Mouse (Mus musculus): ENCODE results near the gene Stub1.

DNA sequence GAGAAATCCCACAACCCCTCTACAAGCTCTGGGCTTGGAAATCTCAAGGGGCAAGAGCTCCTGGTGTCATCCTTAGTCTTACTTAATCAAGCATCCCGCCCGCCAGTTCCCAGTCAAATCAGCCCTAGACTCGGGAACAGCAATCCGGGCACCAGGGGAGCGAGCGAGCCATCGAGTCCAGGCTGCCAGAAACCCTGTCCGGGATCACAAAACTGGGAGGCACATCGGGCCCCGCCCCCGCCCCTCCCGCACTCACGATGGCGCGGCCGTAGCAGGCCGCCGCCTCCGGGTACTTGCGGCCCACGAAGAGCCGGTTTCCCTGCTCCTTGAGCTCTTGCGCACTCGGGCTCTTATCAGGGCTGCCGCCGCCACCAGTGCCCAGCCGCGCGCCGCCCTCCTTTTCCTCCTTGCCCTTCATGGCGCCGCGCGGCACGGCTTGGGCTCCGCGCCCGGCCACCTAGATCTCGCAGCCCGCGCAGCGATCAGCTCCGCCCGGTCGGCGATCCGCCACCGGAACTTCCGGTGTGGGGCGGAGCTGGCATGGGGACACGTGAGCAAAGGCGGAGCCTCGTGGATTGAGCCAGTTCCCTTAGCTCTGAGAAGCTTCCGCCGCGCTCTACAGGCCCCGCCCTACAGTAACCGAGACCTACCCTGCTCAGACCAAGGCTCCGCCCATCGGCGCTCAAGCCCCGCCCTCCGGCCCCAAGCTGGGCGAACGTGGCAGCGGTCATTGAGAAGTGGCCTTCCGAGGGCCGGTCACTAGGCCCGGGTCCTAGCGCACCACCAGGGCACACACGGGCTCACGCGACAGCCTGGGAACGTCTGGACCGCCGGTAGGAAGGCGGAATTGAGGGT lies 541 bp downstream of the Stub1 start:
- TF ChIP-seq CTCF (IDR thresholded peaks at IDR 0.05; ENCODE audit: borderline replicate concordance, insufficient read depth, low read depth, low read length), result no peak
- peak; percentile 70 for TF ChIP-seq POLR2A (IDR thresholded peaks at IDR 0.05; ENCODE audit: borderline replicate concordance, insufficient read depth, low read length)

Measured in cerebellum, adult 2 months (tissue).